Mouse (Mus musculus) NIH3T3 (cell line): ENCODE measurements around the gene Btnl9.
"Not testable (repeated sequence)": the region's sequence is repeated elsewhere in the genome, so short reads cannot be mapped to it uniquely, and the experiment has no call there.

Experiments
- DNase-seq: peaks from one replicate; pipeline ENCODE4 v3.0.0-alpha.2; 2012; ENCODE audit warnings: low read depth

Btnl9 gene

DNA sequence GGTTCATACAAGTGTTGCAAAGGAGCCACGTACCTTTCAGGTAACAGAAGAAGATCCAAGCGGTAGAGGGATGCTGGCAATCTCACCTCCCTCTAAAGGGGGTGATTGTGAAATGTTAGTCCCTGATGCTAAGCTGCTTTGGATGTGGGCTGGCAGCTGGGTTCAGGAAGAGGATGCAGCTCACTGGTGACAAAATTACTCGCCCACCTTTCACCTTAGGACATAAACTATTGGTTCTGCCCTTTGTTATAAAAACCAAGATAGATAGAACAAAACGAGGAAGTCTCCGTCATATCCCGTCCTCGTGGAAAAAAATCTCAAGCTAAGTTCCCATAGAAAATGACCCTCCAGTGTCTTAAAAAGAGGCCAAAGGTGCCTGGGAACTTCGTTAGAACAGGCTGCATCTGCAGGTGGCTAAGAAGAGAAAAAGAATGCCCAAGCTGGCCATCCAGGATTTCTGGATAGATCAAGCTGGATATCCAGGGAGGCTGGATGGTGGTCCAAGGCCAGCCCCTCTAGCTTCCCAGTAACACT is at the start of gene Btnl9:
Gene Btnl9 (minus strand): TSS at position 205 of the 534 bp plus-strand sequence.
- DNase-seq: no peak

DNA sequence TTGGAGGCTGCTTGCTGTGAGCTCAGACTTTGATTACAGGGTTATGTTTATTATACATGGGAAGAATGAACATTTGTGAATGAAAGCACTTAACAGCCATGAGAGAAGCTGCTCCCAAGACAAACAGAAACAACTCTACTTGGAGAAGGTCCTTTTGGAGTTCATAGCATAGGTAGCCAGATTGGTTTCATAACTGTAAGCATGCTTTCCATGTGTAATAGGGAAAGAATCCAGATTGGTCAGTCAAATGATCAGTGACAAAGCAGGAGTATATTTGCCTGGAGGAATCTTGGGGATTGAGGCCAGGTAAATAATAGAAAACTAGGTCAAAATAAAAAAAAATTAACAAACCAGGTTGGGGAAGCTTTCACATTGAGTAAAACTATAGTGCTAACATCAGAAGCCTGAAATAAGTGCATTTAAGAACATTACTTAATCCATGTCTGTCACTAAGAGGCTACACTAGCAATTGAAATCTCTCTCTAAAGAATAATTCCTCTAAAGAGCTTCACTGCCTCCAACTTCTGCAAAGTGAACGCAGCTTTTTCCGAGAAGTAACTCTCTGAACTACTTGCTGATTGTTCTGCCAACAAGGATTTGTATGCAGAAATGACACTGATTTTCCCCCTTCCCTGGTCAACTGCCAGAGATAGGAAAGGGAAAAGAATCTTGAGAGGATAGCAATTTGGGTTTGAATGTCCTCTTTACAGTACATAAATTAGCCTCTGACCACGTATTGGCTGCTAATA is 48.7 kb upstream of the Btnl9 start:
- peak; percentile 35 for DNase-seq

DNA sequence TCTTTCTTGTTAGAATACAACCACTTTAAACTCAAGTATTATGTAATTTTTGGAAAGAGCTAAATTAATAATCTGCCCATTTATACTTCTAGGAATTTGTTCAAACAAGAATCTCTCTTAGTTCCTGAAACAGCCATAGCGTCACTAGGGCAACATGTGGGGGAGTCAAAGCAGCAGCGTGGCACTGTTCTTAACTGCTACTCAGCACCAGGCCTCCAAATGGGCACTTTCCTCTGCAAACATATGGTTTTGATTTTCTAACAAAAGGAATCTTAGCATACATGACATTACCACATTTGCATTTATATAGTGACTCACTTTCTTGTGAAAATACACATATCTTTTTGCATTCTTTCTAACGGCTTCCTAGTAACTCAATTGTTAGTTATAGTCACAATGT is 45.8 kb upstream of the Btnl9 start:
- DNase-seq: peak; percentile 79

DNA sequence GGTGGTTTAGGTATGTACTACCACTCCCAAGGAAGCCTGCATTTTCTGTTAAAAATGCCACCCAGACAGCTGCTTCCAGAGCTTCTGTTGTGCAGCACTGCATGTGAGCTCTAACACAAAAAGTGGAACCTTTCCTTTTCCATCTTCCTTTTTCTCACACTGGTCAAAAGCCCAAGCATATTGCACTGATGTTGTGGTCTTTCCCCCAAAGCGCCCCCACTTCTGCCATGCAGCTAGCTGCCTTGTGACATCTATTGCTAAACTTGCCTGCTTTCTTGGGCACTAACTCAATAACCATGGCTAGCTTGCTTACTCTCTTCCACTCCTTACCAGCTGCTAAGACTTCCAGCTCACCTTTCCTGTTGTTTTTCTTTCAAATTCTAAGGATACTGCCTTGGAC is 37.5 kb upstream of the Btnl9 start:
- no peak for DNase-seq

DNA sequence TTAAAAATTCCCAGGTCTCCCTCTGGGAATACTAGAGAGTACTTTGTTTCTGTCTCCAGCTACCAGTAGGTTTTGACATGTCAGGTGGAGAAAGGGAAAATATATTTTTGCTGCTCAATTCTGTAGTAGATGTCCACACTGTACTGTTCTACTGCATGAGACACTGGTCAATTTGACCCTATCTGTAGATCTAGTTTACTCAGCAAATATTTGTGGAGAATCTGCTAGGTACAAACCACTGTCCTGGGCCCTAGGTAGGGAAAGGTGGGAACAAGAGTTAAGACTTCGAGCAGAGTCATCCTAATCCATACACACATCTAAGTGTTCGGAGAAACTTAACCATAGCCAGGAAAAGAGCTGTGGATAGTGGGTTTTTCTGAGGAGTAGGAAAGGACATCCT is 32.3 kb upstream of the Btnl9 start:
- DNase-seq: no peak

DNA sequence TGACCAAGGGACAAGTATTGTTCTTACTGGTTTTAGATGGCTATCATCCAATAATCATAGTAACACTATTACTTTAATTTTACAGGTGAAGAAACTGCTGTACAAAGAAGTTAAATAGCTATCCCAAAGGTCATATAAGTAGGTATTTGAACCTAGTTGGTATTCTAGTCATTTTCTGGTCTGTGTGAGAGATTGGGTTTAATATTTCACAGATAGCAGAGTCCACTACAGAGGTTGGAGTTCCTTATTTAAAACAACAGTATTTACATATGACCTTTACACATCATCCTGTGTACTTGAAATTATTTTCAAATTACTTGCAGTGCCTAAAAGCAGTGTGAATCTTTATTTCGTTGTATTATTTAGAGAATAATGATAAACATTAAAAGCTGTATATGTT is 26.5 kb upstream of the Btnl9 start:
- no peak for DNase-seq

DNA sequence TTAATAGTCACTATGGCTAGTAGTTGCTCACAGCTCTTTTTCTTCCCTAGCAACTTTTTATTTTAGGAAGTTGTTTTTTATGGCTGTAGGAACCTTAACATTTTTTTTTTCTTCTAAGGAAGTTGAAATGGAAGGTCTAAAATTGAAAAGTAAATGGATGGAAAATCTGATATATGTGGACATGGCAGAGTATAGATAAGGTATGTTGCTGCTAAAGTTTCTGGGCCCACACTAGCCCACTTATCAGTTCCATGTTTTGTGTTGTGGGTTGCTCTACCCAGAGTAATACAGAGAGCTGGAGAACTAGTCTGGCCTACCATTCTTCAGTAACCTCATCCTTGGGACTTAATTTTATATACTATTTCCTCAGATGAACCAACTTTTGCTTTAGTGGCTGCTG is 25.6 kb upstream of the Btnl9 start:
- DNase-seq: no peak

DNA sequence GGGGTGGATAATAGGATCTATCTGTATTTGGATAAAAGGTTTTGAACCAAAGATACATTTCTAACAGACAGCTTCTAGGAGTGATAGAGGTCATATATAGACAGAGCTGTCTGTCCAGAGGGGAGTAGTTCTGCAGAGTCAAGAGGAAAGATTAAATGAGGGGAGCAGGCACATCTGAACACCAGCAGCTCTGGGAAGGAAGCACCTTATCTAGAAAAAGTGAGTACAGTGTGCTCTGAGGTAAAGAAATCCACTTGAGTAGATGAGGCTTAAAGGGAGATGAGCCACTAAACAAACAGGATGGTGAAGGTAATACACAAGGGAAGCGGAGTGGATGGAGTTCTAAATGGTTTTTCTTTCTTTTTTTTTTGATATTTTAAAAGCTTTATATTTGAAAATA is 20.5 kb upstream of the Btnl9 start:
- no peak for DNase-seq

DNA sequence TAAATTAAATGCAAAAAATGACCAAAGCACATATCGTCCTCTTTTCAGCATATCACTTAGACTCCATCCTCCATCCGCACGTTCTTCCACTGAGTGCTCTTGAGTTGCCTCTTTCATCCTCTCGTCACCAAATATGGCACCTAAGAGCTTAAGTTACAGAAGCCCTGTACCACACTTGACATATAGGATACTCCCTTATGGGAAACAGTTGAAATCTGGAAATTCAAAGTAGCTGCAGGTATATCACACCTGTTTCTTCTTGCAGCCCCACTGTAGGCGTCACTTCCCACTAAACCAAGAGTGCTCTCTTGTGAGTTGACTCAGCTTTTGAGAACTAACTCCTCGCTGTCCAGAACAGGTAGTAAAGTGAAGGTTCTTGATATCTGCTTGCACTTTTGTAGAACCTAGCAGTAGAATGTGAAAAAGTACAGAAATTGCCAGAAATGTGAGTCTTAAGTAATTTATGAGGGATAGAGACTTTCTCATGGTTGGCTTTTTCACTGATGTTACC is 18.2 kb upstream of the Btnl9 start:
- no peak for DNase-seq

DNA sequence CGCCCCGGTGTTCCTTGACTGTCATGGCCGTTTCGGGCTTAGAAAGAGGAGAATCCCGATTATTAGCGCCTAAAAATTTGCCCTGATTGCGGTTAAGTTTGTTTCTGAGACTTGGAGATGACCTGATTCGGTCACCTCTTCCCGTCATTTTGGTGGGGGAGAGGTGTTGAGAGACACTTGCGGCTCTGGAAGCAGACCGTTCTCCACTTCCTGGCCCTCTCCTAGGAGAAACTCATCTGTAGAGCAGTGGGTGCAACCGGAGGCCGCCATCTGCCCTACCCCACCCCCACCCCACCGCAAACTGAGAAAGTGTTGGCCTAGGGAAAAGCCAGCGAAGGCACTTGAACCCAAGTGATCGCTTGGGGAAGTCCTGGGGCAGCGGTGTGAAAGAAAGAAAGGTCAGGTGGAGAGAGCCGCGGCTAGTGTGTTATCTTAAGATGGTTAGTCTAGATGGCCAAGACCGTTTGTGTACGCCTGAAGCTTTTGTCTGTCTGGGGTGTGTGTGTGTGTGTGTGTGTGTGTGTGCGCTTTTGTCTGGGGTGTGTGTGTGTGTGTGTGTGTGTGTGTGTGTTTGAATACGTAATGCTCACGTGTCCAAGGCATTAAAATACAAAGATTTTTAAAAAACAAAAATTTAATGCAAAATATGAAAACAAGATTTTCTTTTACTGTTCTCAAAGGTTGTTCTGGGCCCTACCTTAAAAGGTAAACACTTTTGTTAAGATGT is 17.0 kb upstream of the Btnl9 start:
- DNase-seq: peak; percentile 70

DNA sequence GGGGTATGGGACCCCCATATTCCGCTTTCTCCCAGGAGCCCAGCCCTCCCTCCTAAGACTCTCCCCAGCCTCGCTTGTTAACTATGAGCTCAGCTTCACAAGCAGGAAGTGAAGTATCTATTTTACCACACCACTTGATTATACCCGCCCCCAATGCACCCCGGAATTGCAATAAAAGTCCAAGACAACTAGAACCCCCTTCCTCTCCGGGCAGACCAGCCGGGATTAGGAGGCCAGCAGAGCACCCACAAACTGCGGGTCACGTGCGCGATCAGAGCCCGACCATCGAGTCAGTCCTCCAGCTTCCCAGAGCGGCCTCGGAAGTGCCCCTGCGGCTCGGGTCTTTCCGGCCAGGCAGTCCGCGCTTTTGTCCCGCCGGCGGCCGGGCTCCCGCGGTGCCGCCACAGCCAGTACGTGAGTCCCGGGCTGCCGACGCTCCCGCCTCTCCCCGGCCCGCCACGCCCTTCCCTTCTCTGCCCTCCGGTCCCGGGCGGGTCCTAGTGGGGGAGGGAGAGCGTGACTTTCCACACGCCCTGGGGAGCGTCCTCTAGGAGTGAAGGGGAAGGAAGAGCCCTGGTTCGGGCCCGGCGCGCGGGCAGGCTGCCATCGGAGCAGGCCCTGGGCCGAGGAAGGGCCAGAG is 16.3 kb upstream of the Btnl9 start, which contains the start of gene Zfp62:
Gene Zfp62 (plus strand): TSS at position 164 of the 640 bp plus-strand sequence.
- peak; percentile 96 for DNase-seq

DNA sequence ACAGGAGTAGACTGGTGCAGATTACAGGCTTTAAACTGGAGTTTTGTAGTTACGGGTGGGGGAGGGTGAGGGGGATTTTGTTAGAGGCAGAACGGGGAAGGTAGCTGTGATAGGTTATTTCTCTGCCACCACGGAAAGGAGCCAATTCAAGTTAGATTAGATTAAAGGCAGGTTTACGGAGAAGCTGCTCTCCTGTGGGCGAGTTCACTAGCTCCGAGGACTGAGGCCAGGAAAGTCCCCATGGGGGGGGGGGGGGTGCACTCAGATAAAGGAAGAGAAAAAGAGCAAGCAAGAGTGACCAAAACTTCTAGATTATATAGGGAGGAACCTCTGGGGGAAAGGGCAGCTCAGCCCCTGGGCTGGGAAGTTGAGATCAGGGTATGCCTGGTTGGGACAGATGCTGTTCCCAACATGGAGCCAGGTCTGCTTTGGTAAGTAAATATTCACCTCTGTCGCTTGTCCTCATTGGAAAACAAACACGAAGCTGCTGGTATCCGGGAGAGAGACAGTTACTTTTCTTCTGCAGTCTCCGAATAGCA is 15.6 kb upstream of the Btnl9 start:
- DNase-seq: peak; percentile 44

DNA sequence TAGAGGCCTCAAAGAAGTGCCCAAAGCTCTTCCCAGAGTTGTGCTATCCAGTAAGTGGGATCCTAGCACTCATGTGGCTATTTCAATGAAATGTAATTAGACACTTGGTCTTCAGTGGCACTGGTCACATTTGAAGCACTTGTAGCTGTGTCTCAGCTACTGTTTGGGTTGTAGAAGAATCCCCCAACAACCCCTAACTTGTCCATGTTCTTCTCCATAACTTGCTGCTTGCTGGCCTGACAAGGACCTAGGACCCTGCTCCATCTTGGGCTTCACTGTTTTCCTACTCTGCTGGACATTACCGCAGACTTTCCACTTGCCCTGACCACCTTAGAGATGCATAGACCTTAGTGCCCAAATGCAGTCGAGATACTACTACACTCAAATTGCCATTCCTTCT is 15.1 kb upstream of the Btnl9 start:
- peak; percentile 9 for DNase-seq

DNA sequence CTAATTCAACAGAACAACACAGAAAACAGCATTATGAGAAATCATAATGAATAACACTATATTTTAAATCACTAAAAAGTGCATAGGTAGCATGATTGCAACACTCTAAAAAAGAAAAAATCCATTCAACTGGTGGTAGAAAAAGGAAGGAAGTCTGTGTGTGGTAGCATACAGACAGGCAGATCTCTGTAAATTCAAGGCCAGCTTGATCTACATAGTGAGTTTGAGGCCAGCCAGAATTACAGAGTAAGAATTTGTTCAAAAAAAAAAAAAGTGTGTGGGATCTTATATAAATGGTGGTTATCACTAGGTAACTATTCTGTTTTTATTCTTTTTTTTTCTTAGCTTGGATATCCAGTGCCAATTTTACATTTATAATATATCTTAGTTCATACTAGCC is 14.2 kb upstream of the Btnl9 start:
- DNase-seq: no peak

DNA sequence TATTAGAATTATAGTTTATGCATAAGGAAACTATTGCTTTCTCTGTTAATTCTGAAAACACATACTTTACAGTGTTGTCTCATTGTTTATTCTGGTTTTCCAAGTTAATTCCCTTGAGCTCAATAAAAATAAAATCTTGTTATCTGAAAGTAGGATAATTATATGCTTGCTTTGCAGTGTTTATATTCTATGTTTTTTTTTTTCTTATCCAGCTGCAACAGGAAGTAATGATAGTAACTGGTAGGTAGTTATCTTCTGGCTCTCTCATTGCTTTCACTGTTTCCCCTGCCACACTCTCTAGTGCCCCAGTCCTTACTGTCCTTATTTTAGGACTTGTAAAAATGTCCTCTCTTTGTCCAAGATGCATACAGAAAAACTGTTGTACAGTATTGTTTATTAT is 13.7 kb upstream of the Btnl9 start:
- no peak for DNase-seq

DNA sequence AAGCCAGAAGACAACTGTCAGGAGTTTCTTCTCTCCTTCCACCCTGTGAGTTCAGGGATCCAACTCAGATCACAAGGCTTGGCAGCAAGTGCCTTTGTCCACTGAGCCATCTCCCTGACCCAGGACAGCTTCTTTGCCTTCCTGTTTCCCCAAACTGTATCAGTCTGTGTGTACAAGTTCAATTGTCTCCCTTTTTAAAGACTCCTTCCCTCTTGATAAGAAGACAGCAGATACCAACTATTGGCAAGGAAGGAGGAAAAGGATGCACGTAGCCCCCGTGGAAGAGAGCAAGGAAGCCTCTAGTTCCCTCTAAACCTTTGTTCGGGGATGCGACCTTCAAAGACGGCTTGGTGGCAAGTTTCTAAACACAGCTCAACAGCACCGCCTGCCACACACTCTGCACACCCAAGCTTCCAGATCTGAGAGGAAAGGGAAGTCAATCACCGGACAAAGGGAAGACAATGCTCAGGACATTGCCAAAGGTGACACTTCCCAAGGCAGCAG is 8.9 kb upstream of the Btnl9 start:
- DNase-seq: no peak

DNA sequence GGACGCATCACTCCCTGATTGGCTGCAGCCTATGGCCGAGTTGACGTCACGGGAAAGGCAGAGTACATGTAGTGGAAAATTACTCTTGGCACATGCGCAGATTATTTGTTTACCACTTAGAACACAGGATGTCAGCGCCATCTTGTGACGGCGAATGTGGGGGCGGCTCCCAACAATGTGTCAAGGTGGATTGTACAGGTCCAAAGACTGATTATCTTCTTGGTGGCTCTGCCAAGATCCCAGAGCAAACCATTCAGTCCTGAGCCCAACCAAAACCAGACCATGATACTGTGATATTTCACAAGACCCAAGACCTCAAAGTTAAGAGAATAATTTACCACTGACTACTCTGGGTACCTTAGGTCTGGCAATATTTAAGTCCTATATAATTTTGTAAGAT is 7.8 kb upstream of the Btnl9 start:
- DNase-seq: not testable (repeated sequence)

DNA sequence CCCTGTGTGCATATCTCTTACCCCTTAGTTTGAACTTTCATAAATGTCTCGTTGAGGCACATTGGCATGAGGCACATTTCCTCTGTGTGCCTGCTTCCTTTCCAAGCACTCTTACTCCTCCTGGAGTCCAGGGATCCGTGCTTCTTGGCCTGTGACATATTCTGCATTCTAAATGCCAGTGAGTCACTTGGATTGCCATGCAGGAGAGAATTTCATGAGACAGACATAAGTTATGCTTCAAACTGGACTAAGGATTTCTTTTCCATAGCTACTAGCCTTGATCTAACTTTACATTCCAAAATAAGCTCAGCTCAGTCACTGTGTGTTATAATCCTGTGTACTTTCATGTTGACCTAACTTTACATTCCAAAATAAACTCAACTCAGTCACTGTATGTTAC is 4.1 kb upstream of the Btnl9 start:
- DNase-seq: peak; percentile 41

DNA sequence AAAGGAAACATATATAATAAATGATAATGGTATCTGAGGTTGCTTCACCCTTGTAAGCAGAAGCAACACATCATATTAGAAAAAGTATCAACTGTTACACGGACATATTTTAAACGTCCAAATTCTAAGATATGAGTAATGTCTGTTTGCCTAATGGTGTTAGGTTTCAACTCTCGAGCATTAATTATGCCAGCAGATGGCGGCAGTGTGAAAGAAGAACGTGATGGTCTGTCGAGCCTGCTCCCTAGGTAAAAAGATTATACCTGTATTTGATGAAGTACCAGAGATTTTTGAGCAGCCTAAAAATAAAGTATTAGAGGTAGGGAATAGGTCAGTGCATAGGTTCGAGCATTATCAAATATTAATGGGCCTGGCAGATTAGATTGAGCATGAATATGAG is 2.8 kb upstream of the Btnl9 start:
- DNase-seq: peak; percentile 86

DNA sequence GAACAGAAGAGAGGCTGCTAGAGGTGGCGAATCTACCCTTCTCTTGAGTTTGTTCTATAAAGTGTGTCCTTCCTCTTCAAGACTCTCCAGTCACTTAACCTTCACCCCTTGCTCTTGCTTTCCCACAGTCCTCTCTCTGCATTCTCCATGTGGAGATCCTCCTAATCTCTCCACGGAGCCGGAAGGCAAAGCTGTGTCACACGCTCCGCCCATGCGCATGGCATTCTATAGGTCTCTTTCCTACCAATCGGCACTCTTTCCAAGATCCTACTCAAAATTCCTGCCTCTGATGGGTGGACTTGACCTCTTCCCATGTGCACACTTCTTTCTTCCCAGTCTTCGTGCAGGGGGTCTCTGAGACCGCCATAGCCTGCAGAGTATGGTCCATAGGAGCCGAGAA is 742 bp upstream of the Btnl9 start:
- DNase-seq: no peak

DNA sequence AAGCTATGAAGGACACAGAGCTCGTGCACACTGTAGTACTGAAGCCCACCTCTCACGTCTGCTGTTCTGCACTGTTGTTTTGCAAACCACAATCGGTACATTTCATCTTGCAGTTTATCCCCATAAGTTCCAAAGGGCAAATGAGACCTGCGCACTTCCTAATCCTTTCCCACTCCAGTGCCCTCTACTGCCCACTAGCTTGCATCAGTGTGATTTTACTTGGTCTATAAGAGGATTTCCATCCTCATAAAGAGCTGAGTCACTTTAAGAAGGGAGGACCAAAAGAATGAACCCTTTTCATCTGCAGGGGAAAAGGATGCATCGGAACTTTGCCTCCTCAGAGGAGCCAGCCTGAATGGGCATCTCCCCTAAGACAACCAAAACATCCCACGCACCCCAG is 507 bp downstream of the Btnl9 start:
- peak; percentile 9 for DNase-seq

DNA sequence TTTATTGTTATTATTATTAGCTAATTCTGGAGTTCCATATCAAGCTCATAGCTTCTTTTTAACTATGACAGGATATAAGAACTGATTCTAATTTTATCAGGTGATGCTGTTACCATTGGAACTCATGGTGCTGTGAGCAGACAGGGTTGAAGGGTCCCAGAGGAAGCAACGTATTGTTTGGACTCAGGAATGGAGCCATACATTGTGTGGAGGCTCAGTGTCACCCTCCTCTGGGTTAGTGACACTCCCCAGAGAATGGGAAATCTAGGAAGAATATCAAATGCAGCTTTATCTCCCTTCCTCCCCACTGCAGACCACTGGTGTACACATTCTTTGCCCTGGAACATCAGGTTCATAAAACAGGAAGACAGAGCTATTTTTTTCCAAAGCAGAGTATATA is 3.8 kb downstream of the Btnl9 start:
- no peak for DNase-seq
